Mouse (Mus musculus): ENCODE data around the gene Vmn1r77.

GRCm38 (mm10) chr7:12013106-12013505 is 23.4 kb upstream of the Vmn1r77 start:
- TF ChIP-seq POLR2A (IDR thresholded peaks at IDR 0.05; ENCODE audit: borderline replicate concordance, extremely low read depth, low read depth, low read length) (no peak), CTCF (IDR thresholded peaks at IDR 0.05; ENCODE audit: insufficient read depth, low read length) (no peak)

All from lung, adult 2 months (tissue).